Mouse (Mus musculus): ENCODE results near the gene Defb28. TPM values are rescaled to one million over a fixed set of nuclear protein-coding genes. Genes with fewer than 3 reads are reported as not detected.

The Defb28 gene
- polyA plus RNA-seq, 1 experiment from 2014 or later, result not detected

Other genes starting within 250 kb of the Defb28 start
- gene Tbc1d20, start 224.4 kb upstream of the Defb28 start, polyA plus RNA-seq (2014; fragmentation: Nextera tagmentation; extraction: Ambion mirVana), result 30.5 and 35.4 TPM in 2 replicates
- gene Rbck1, start 185.6 kb upstream of the Defb28 start, polyA plus RNA-seq (2014; fragmentation: Nextera tagmentation; extraction: Ambion mirVana), result 66.6 and 67.4 TPM in 2 replicates
- gene Trib3, start 174.2 kb upstream of the Defb28 start, polyA plus RNA-seq (2014; fragmentation: Nextera tagmentation; extraction: Ambion mirVana), result 1.4 and 1.8 TPM in 2 replicates
- 1.8 and 2.2 TPM in 2 replicates for gene Nrsn2, start 141.6 kb upstream of the Defb28 start, polyA plus RNA-seq (2014; fragmentation: Nextera tagmentation; extraction: Ambion mirVana)
- 21.1 and 21.8 TPM in 2 replicates for gene Sox12, start 120.2 kb upstream of the Defb28 start, polyA plus RNA-seq (2014; fragmentation: Nextera tagmentation; extraction: Ambion mirVana)
- gene Zcchc3, start 103.2 kb upstream of the Defb28 start, polyA plus RNA-seq (2014; fragmentation: Nextera tagmentation; extraction: Ambion mirVana), result 69.4 and 75.8 TPM in 2 replicates
- 0.15 and 0.54 TPM in 2 replicates for gene 6820408C15Rik, start 102.7 kb upstream of the Defb28 start, polyA plus RNA-seq (2014; fragmentation: Nextera tagmentation; extraction: Ambion mirVana)
- gene Defb23, start 53.6 kb upstream of the Defb28 start, polyA plus RNA-seq (2014; fragmentation: Nextera tagmentation; extraction: Ambion mirVana), result not detected in 2 replicates
- not detected in 2 replicates for gene Defb20, start 41.2 kb upstream of the Defb28 start, polyA plus RNA-seq (2014; fragmentation: Nextera tagmentation; extraction: Ambion mirVana)
- gene Defb22, start 28.1 kb upstream of the Defb28 start, polyA plus RNA-seq (2014; fragmentation: Nextera tagmentation; extraction: Ambion mirVana), result not detected in 2 replicates
- not detected in 2 replicates for gene Defb26, start 6.6 kb upstream of the Defb28 start, polyA plus RNA-seq (2014; fragmentation: Nextera tagmentation; extraction: Ambion mirVana)
- gene Defb29, start 21.8 kb downstream of the Defb28 start, polyA plus RNA-seq (2014; fragmentation: Nextera tagmentation; extraction: Ambion mirVana), result not detected in 2 replicates
- not detected in 2 replicates for gene Gm17416, start 51.1 kb downstream of the Defb28 start, polyA plus RNA-seq (2014; fragmentation: Nextera tagmentation; extraction: Ambion mirVana)
- not detected in 2 replicates for gene Defb21, start 54.5 kb downstream of the Defb28 start, polyA plus RNA-seq (2014; fragmentation: Nextera tagmentation; extraction: Ambion mirVana)
- not detected in 2 replicates for gene Defb19, start 62.1 kb downstream of the Defb28 start, polyA plus RNA-seq (2014; fragmentation: Nextera tagmentation; extraction: Ambion mirVana)
- not detected in 2 replicates for gene Defb45, start 81.1 kb downstream of the Defb28 start, polyA plus RNA-seq (2014; fragmentation: Nextera tagmentation; extraction: Ambion mirVana)
- gene Defb36, start 86.1 kb downstream of the Defb28 start, polyA plus RNA-seq (2014; fragmentation: Nextera tagmentation; extraction: Ambion mirVana), result not detected in 2 replicates
- 0.89 TPM in 1 of 2 replicates, not detected in the other for gene Defb25, start 104.8 kb downstream of the Defb28 start, polyA plus RNA-seq (2014; fragmentation: Nextera tagmentation; extraction: Ambion mirVana)
- 0.69 and 0.88 TPM in 2 replicates for gene Rem1, start 108.7 kb downstream of the Defb28 start, polyA plus RNA-seq (2014; fragmentation: Nextera tagmentation; extraction: Ambion mirVana)
- 123 and 126 TPM in 2 replicates for gene H13, start 151.2 kb downstream of the Defb28 start, polyA plus RNA-seq (2014; fragmentation: Nextera tagmentation; extraction: Ambion mirVana)
- 37.1 and 38.5 TPM in 2 replicates for gene Mcts2, start 168.8 kb downstream of the Defb28 start, polyA plus RNA-seq (2014; fragmentation: Nextera tagmentation; extraction: Ambion mirVana)
- gene Id1, start 218.0 kb downstream of the Defb28 start, polyA plus RNA-seq (2014; fragmentation: Nextera tagmentation; extraction: Ambion mirVana), result 221 and 248 TPM in 2 replicates
- gene Cox4i2, start 235.9 kb downstream of the Defb28 start, polyA plus RNA-seq (2014; fragmentation: Nextera tagmentation; extraction: Ambion mirVana), result 18.5 and 22.3 TPM in 2 replicates